Mouse (Mus musculus) neural tube, embryonic 11.5 days (tissue): ENCODE results near the gene Lpp. TPM values are rescaled to one million over a fixed set of nuclear protein-coding genes. Genes with fewer than 3 reads are reported as not detected.

Experiments used
- ATAC-seq: fragments of 200-750 bp; cut with Nextera tagmentation; 2 replicates; pipeline ENCODE4 v1.8.0; 2017; ENCODE audit warnings: moderate number of reproducible peaks, mild to moderate bottlenecking, moderate TSS enrichment, moderate library complexity; ENCODE audit not compliant: insufficient read depth, low FRiP score, low TSS enrichment
- DNase-seq: peaks from one replicate; pipeline ENCODE4 v3.0.0-alpha.2; 2015; ENCODE audit warnings: low spot score
- H3K27ac ChIP-seq: fragments of 300-500 bp; sonication (generic); 2 replicates; pipeline ENCODE4 v1.5.1; 2014; ENCODE audit warnings: low read depth, mild to moderate bottlenecking, low read length
- H3K27me3 ChIP-seq: fragments of 300-500 bp; sonication (generic); 2 replicates; pipeline ENCODE4 v1.6.1; 2014; ENCODE audit warnings: mild to moderate bottlenecking, low read length, mixed read lengths; ENCODE audit not compliant: control insufficient read depth, insufficient read depth
- H3K36me3 ChIP-seq: fragments of 300-500 bp; sonication (generic); 2 replicates; pipeline ENCODE4 v1.6.1; 2014; ENCODE audit warnings: mild to moderate bottlenecking, low read length, moderate library complexity, mixed read lengths; ENCODE audit not compliant: control insufficient read depth, insufficient read depth
- H3K4me1 ChIP-seq: fragments of 300-500 bp; sonication (generic); 2 replicates; pipeline ENCODE4 v1.6.1; 2014; ENCODE audit warnings: low read length, mixed read lengths; ENCODE audit not compliant: control insufficient read depth, insufficient read depth
- H3K4me2 ChIP-seq: fragments of 300-500 bp; sonication (generic); 2 replicates; pipeline ENCODE4 v1.6.1; 2014; ENCODE audit warnings: low read depth, mild to moderate bottlenecking, moderate library complexity
- H3K4me3 ChIP-seq: fragments of 300-500 bp; sonication (generic); 2 replicates; pipeline ENCODE4 v1.5.1; 2014; ENCODE audit warnings: low read depth, low read length
- H3K9ac ChIP-seq: fragments of 300-500 bp; sonication (generic); 2 replicates; pipeline ENCODE4 v1.6.1; 2014; ENCODE audit warnings: mild to moderate bottlenecking, low read length
- H3K9me3 ChIP-seq: fragments of 300-500 bp; sonication (generic); 2 replicates; pipeline ENCODE4 v1.6.1; 2016; ENCODE audit warnings: low read length; ENCODE audit not compliant: control insufficient read depth
- WGBS: fragments of 180-500 bp; shearing (Covaris S2); extraction: QIAGEN DNeasy Blood & Tissue Kit; methylation state at CpG from one replicate; pipeline ENCODE4 v1.1.7; 2014; 5-methylcytosine and 5-hydroxymethylcytosine counted together
- polyA plus RNA-seq: library from polyadenylated mRNA; unstranded; fragments of >200 nt; fragmentation: Nextera tagmentation; extraction: Ambion mirVana; gene quantifications from 2 replicates; pipeline ENCODE4 v1.2.1, GENCODE M21; 2014

The Lpp gene
- polyA plus RNA-seq, 1 experiment from 2014 or later = 21.7 TPM

GRCm38 (mm10) chr16:24733321-24733720 lies 340.0 kb downstream of the Lpp start:
- Histone ChIP-seq H3K4me2 (no peak overlapping the region), H3K27me3 (no peaks in the 10 kb centered on the region), H3K36me3 (no peaks in the 10 kb centered on the region), H3K9me3 (no peaks in the 10 kb centered on the region), H3K4me1 (no peaks in the 10 kb centered on the region), H3K27ac (no peak overlapping the region), H3K9ac (no peak overlapping the region), H3K4me3 (no peak overlapping the region)
- 88% methylated on average over 1 of the region's 1 CpGs for WGBS
- ATAC-seq (no peak), DNase-seq (no peak)

DNA sequence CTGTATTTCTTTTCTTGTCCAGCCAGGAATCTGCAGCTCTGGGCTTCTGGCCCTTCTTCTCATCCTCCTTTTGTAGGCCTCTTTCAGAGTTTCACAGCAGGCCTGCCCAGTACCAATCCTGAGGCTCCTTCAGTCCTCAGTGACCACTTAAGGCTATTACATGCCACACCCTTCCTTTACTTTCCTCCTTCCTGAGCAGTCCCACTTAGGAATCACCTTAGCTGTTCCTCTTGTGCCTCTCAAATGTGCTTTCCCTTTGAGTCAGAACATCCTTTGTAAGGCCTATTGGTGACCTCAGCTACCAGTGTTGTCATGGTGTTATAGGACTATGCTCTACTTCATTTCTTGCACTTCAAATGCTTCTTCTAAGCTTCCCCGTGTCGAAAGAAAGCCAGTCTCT lies 342.4 kb downstream of the Lpp start:
- H3K4me1 ChIP-seq = no peaks in the 10 kb centered on the region
- H3K36me3 ChIP-seq = no peaks in the 10 kb centered on the region
- H3K9ac ChIP-seq = no peak overlapping the region
- DNase-seq (no peak), ATAC-seq (no peak)
- no peaks in the 10 kb centered on the region for H3K27me3 ChIP-seq
- no peak overlapping the region for H3K4me3 ChIP-seq
- no peaks in the 10 kb centered on the region for H3K9me3 ChIP-seq
- H3K27ac ChIP-seq = no peak overlapping the region
- no peak overlapping the region for H3K4me2 ChIP-seq
- 88% methylated on average over 2 of the region's 2 CpGs for WGBS

DNA sequence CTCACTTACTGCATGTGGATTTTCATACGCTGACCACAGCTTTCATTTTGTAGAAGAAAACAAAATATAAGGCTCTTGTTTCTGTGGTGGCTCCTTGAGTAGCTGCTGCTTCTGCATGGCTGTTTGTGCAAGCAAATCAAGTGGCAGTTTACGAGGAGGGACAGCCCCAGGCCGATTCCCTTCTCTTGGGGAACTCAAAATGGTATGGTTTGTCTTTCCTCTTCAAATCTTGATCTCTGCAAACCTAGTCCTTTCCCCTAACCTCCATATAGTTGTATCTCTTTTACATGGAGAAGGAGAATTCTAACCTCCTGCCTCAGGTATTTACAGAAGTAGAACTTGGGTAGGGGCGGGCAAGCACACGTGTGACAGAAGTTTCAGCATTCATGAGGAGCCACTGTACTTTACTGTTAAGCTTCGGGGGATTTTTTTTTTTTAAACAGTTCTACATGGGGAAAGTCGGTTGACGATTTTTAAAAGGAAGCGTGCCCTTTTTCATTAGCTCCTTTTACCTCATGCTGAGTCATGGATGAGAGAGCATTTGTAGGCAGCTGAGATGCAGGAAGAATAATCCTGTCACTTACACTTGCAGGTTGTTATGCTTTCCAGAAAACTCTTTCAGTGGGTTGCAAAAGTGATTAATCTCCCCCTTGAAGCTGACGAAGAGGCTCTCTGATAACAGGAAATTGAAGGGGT lies 344.2 kb downstream of the Lpp start:
- no peaks in the 10 kb centered on the region for H3K4me1 ChIP-seq
- no peaks in the 10 kb centered on the region for H3K27me3 ChIP-seq
- ATAC-seq (no peak), DNase-seq (no peak)
- WGBS = 67% methylated on average over 10 of the region's 10 CpGs
- no peak overlapping the region for H3K4me3 ChIP-seq
- H3K36me3 ChIP-seq = no peaks in the 10 kb centered on the region
- no peak overlapping the region for H3K27ac ChIP-seq
- H3K9ac ChIP-seq = no peak overlapping the region
- H3K9me3 ChIP-seq = no peaks in the 10 kb centered on the region
- no peak overlapping the region for H3K4me2 ChIP-seq

DNA sequence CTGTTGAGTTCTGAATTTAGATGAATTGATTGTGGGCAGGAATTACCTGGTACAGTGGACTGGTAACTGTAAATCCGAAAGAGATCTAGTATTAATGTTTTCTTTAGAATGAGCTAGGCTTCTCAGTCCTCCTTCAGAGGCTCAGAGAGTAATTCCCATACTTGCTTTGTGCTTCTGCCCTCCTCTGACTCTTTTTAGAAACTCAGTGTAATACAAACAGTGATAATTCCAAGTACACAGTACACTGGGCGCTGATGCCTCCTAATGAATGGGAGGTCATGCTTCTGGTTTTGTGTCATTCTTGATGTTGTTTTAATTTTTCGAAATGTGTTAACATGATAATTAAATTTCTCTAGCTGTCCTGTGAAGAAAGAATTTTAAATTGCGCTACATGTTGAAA lies 347.4 kb downstream of the Lpp start:
- WGBS = 89% methylated on average over 4 of the region's 4 CpGs
- Histone ChIP-seq H3K4me3 (no peak overlapping the region), H3K4me2 (no peak overlapping the region), H3K9me3 (no peaks in the 10 kb centered on the region), H3K36me3 (no peaks in the 10 kb centered on the region), H3K27ac (no peak overlapping the region), H3K9ac (no peak overlapping the region), H3K4me1 (no peaks in the 10 kb centered on the region), H3K27me3 (no peaks in the 10 kb centered on the region)
- no peak for DNase-seq
- no peak for ATAC-seq

DNA sequence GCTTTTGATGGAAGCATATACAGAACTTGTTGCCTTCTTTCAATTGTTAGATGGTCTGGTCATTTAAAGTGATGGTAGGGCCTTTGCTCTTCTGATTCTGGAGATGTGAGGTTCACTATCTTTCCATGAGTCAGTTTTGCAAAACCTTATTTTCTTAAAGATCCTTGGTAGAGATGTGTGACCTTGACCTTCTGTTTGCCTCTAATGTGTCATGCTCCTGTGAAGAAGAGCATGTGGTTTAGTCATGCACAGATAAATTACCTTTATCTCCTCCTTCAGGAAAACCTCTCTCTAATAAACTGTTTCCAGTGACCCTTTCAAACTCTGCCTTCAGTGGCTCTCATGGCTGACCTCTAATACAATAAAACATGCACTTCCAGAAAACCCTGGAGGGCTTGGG lies 356.5 kb downstream of the Lpp start:
- Histone ChIP-seq H3K27me3 (no peaks in the 10 kb centered on the region), H3K4me1 (no peaks in the 10 kb centered on the region), H3K4me2 (no peak overlapping the region), H3K27ac (no peak overlapping the region), H3K36me3 (no peaks in the 10 kb centered on the region), H3K9me3 (no peaks in the 10 kb centered on the region), H3K9ac (no peak overlapping the region), H3K4me3 (no peak overlapping the region)
- ATAC-seq (no peak), DNase-seq (no peak)

- Histone ChIP-seq H3K4me2 (no peak overlapping the region), H3K9me3 (no peaks in the 10 kb centered on the region), H3K36me3 (no peaks in the 10 kb centered on the region), H3K27me3 (no peaks in the 10 kb centered on the region), H3K4me3 (no peak overlapping the region), H3K9ac (no peak overlapping the region), H3K27ac (no peak overlapping the region), H3K4me1 (no peaks in the 10 kb centered on the region)
- DNase-seq = no peak
- ATAC-seq = no peak
- 91% methylated on average over 9 of the region's 9 CpGs for WGBS
Measured at GRCm38 (mm10) chr16:24756141-24756540, 362.8 kb downstream of the Lpp start.

DNA sequence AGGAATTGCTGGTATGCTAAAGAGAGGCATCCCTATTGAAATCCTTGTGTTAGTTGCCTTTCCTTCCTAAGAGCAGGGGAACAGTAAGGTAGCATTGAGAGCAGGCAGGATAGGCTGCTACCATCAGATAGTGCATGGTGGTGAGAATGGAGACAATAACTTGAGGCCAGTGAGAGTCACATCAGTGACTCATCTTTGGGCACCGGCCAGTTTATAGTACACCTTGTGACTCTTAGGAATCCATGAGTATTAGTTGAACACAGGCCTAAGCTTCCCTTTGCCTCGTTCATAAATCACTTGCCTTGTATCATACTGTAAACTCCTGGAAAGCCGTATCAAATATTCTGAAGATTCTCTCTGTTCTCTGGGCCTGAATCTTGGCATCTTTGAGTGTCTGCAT lies 372.7 kb downstream of the Lpp start:
- WGBS = 87% methylated on average over 3 of the region's 3 CpGs
- no peaks in the 10 kb centered on the region for H3K4me1 ChIP-seq
- DNase-seq = no peak

GRCm38 (mm10) chr16:24766596-24766995 lies 373.3 kb downstream of the Lpp start:
- Histone ChIP-seq H3K36me3 (no peaks in the 10 kb centered on the region), H3K4me3 (no peak overlapping the region), H3K27ac (no peak overlapping the region), H3K27me3 (no peaks in the 10 kb centered on the region), H3K4me2 (no peak overlapping the region), H3K4me1 (no peaks in the 10 kb centered on the region), H3K9me3 (no peaks in the 10 kb centered on the region), H3K9ac (no peak overlapping the region)
- DNase-seq = no peak
- WGBS = 73% methylated on average over 2 of the region's 2 CpGs
- ATAC-seq = no peak

More for the DNA sequence above, 372.7 kb downstream of the Lpp start:
- Histone ChIP-seq H3K4me2 (no peak overlapping the region), H3K27ac (no peak overlapping the region), H3K9me3 (no peaks in the 10 kb centered on the region), H3K27me3 (no peaks in the 10 kb centered on the region), H3K9ac (no peak overlapping the region), H3K4me3 (no peak overlapping the region), H3K36me3 (no peaks in the 10 kb centered on the region)
- no peak for ATAC-seq

- 82% methylated on average over 2 of the region's 2 CpGs for WGBS
- Histone ChIP-seq H3K27ac (no peak overlapping the region), H3K9ac (no peak overlapping the region), H3K4me1 (no peaks in the 10 kb centered on the region), H3K27me3 (no peaks in the 10 kb centered on the region), H3K4me2 (no peak overlapping the region), H3K36me3 (no peaks in the 10 kb centered on the region), H3K9me3 (no peaks in the 10 kb centered on the region), H3K4me3 (no peak overlapping the region)
- DNase-seq (no peak), ATAC-seq (no peak)
Measured at GRCm38 (mm10) chr16:24777053-24777452, 383.7 kb downstream of the Lpp start.
